Mouse (Mus musculus) splenic B cell, adult 2 months (primary cell): ENCODE measurements at regions not wholly inside any gene's neighbourhood (a gene's known extent, or its start where the extent isn't known, plus 50 kb on each side); places are given as distances from the start of the nearest gene placed in this dataset.

Experiments used
- DNase-seq: peaks from one replicate; pipeline ENCODE4 v3.0.0-alpha.2; 2011; ENCODE audit warnings: low read depth, low spot score
- H3K27me3 ChIP-seq: 2 replicates; pipeline ENCODE4 v1.6.1; 2012; ENCODE audit warnings: mild to moderate bottlenecking, low read length, moderate library complexity, mixed read lengths; ENCODE audit not compliant: control insufficient read depth, poor library complexity, insufficient read depth, severe bottlenecking
- H3K36me3 ChIP-seq: 2 replicates; pipeline ENCODE4 v1.6.1; 2012; ENCODE audit warnings: mild to moderate bottlenecking, low read length, moderate library complexity, mixed read lengths; ENCODE audit not compliant: control insufficient read depth, poor library complexity, insufficient read depth, severe bottlenecking

- no peaks in the 10 kb centered on the region for H3K36me3 ChIP-seq
- no peaks in the 10 kb centered on the region for H3K27me3 ChIP-seq
- DNase-seq = no peak
These were observed 674.2 kb downstream of the Rfpl4b start for GRCm38 (mm10) chr10:38147421-38147820.

DNA sequence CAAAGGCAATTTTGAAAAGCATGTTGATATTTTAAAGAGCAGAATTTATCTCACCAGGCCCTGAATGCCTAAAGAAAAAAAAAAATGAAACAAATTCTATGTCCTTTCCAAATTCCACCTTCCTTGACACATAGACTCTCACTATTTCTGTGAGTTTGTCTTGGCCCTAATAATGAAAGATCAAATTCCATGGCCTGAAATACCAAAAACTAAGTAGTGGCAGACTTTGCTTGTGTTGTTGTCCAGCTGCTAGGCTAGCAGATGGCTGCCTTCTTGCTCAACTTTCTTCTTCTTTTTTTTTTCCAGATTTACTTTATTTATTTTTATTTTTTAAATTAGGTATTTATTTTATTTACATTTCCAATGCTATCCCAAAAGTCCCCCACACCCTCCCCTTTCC lies 682.4 kb downstream of the Rfpl4b start:
- Histone ChIP-seq H3K27me3 (no peaks in the 10 kb centered on the region), H3K36me3 (no peaks in the 10 kb centered on the region)
- no peak for DNase-seq

GRCm38 (mm10) chr10:38121911-38122573 lies 699.5 kb downstream of the Rfpl4b start:
- Histone ChIP-seq H3K36me3 (no peaks in the 10 kb centered on the region), H3K27me3 (no peaks in the 10 kb centered on the region)
- no peak for DNase-seq

DNA sequence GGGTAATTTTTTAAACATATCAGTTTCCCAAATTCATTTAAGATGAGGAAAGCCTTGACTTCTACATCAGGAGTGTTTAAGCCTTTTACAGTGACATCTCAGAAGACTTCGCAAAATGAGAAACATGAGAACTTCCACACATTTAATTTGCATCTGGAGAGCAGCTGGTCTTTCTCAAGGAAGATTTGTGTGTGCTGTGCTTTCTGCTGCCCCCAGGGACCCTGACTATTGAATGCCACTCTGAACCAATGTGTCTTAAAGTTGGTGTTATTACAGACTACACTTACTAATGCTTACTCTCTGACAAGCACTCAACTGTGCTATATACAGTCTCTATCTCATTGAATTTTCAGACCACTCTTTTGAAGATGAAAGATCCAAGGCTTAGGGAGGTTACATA lies 703.0 kb downstream of the Rfpl4b start:
- H3K27me3 ChIP-seq = no peaks in the 10 kb centered on the region
- no peaks in the 10 kb centered on the region for H3K36me3 ChIP-seq
- DNase-seq = no peak

DNA sequence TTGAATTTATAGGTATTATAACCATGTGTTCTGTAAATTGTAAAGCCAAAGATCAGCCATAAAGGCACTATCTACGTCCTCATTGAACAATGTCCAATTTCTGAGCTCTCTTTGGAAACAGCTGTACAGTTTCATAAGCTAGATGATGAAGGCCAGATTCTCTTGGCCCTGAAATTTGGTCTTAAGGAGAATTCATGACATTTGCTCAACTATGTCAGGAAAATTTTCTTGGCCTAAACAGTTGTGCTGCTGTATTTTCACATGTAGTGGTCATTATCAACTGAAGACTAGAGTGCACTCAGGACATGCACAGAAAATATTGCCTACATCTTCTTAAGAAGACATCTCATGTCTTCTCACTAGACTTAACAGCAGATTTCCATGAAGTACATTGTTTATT lies 705.1 kb downstream of the Rfpl4b start:
- no peak for DNase-seq
- H3K36me3 ChIP-seq = no peaks in the 10 kb centered on the region
- no peaks in the 10 kb centered on the region for H3K27me3 ChIP-seq

DNA sequence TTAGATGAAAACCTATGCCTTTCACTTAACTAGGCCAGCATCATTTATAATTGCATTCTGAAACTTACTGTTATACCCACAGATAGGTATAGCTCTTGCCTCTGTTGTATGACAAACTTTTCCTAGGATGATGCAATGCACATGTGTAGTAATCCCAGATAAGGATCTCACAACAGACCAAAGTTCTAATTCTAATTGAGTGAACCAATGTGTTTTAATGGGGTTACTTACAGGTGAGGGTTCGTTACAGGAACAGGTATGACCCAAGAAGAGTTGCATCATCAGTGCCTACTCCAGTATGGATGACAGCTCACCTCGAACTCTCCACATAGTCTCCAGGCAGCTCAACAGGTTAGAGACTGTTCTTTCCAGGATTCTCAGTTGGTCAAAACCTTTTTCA lies 707.4 kb downstream of the Rfpl4b start:
- DNase-seq = no peak
- no peaks in the 10 kb centered on the region for H3K27me3 ChIP-seq
- H3K36me3 ChIP-seq = no peaks in the 10 kb centered on the region

GRCm38 (mm10) chr10:38108591-38108990 lies 713.0 kb downstream of the Rfpl4b start:
- Histone ChIP-seq H3K36me3 (no peaks in the 10 kb centered on the region), H3K27me3 (no peaks in the 10 kb centered on the region)
- no peak for DNase-seq

DNA sequence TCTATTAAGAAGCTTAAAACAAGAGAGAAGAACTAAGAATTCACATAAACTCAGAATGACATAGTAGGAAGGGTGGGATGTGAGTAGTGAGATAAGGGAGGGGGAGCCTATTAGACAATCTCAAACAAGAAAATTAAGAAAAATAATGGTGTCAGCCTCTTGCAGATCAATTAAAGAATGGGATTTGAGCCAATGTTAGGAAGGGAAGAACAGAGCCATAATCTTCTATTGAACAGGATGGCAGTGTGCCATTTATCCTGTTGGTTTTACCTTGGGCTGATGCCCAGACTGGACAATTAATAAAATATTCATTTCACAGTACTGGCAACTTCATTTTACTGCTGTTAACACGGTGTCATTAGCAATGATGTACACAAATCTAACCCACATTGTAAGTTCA lies 718.0 kb downstream of the Rfpl4b start:
- no peaks in the 10 kb centered on the region for H3K36me3 ChIP-seq
- DNase-seq = no peak
- H3K27me3 ChIP-seq = no peaks in the 10 kb centered on the region

- Histone ChIP-seq H3K36me3 (no peaks in the 10 kb centered on the region), H3K27me3 (no peaks in the 10 kb centered on the region)
- DNase-seq = no peak
These were observed 743.1 kb downstream of the Rfpl4b start for GRCm38 (mm10) chr10:38078521-38078920.

DNA sequence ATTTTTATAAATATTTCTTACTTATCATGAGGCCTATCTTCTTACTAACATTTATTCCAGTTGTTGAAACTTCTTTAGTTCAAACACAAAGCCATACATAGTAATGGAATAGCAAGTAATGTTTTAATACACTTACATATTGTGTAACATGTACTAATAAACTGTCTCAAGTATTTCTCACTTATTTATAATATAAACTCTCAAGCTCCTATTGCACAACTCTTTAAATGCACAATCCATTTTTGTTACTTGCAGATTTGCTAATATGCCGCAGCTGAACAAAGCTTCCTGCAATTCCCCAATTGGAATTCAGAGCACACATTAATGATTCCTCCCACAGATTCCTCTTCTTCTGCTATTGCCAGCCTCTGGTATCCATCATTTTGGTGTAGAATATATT lies 749.2 kb downstream of the Rfpl4b start:
- DNase-seq = no peak
- Histone ChIP-seq H3K27me3 (no peaks in the 10 kb centered on the region), H3K36me3 (no peaks in the 10 kb centered on the region)

DNA sequence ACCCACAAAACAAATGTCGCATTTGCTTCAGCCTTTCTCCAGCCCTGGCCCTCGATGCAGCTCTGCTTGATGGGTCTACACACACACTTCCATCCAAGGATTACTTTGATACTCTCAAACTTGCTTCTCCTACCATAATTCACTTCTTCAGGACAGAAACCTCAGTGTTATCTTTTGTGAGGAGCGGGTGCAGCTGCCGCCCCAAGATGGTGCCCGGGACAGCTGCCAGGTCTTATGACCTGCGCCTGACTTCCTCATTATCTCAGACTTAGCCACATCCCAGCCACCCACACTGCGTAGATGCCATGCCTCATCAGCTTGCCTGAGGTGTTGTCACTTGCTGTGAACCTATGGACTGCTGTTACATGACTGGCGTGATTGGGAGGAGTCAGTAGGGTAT lies 762.5 kb downstream of the Rfpl4b start:
- H3K27me3 ChIP-seq = no peaks in the 10 kb centered on the region
- no peaks in the 10 kb centered on the region for H3K36me3 ChIP-seq
- DNase-seq = no peak

DNA sequence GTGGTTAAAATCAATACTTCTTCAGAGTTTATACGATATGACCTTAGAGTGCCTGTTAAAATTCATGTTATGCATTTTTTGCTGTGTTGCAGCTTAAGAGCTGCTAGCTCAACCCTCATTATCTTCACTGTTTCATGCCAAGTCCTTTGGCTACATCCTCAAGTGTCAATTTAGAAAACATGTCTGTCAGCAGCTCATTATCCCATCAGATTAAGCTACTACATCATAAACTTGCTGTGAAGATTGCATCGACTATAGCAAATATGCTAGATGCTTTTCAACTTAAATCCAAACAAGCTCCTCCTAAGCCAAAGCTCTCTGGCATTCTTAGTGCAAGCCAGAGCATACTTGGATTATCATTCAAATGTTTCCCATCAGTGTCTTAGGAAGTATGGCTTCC lies 811.1 kb downstream of the Rfpl4b start:
- H3K27me3 ChIP-seq = no peaks in the 10 kb centered on the region
- no peak for DNase-seq
- H3K36me3 ChIP-seq = no peaks in the 10 kb centered on the region

- H3K27me3 ChIP-seq = no peaks in the 10 kb centered on the region
- DNase-seq = no peak
- H3K36me3 ChIP-seq = no peaks in the 10 kb centered on the region
These were observed 825.7 kb downstream of the Rfpl4b start for GRCm38 (mm10) chr10:37995691-37996445.

DNA sequence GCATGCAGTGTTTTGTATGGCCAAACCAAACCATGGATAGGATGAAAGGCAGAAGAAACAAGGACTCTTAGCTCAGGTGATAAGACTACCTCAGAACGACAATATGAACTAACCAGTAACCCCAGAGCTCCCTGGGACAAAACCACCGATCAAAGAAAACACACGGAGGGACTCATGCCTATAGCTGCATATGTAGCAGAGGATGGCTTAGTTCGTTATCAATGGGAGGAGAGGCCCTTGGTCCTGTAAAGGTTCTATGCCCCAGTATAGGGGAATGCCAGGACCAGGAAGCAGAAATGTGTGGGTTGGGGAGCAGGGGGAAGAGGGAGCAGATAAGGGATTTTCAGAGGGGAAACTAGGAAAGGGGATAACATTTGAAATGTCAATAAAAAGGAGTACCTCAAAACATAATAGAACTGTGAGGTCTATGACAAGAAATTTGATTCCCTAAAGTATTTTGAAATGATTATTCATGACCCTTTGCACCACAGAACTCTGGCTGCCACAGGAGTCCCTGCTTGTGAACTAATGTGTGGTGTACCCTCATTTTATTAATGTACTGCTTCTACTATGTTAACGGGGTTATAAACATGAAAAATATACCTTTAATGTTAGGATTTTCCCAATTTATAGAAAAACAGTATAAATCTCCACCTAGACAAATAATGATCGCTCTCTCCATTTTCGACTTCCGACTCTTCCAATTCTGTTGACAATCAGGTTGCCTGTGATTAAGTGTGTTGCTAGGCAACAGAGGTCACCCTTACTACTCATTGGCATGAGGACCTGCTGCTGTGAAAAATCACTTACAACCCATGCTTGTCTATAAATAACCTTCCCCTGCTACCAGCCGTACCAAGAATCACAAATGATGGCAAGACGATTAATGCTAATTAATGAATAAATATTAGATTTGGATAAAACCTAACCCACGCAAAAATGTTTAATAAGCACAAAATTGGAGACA lies 833.0 kb downstream of the Rfpl4b start:
- no peaks in the 10 kb centered on the region for H3K36me3 ChIP-seq
- H3K27me3 ChIP-seq = no peaks in the 10 kb centered on the region
- no peak for DNase-seq
